Mouse (Mus musculus) MEL-GATA-1-ER (cell line): ENCODE results near the gene Cmtm7.

ENCODE experiments used
- DNase-seq: peaks from one replicate; pipeline ENCODE4 v3.0.0-alpha.2; 2012; ENCODE audit warnings: low read depth; ENCODE audit errors: extremely low read depth

The Cmtm7 gene

DNA sequence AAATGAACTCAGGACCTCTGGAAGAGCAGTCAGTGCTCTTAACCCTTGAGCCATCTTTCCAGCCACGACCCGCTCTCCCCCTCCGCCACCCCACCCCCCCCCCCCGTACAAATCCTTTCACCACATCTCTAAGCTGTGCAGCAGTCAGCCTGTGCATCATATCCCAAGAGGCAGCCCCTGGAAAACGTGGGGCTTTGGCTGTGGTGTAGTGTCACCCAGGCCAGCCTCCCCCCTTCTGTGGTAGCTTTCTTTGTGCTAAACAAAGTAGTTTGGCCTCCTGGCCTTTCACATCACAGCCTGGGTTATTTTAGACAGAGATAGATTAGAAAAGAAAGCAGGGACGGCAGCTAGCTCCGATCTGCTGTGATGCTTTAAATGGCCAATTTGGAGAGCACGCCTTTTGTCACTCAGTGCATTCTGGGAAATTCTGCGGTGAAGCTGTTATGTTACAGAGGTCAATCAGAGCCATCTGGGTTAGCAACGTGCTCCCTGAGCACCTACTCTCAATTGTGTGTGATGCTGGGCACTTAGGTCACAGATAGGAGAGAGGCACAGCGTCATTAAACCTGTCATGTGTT is 14.9 kb upstream of the Cmtm7 start:
- DNase-seq, result no peak

DNA sequence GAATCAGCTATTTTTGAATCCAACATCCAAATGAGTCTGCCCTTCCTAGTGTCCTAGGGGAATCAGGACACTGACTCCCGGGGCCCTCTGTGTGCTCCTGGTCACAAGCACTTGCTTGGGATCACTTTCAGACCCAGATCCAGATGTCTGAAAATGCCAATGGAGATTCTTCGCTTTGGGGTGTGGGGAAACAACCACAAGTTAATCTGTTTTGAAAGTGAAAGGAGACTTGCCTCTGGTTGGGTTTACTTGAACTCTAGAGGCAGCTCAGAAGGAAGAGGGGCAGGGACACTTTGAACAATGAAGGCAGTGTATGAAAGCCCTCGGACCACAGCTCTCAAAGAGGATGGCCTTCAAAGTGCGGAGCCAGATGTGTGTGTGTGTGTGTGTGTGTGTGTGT is 12.8 kb upstream of the Cmtm7 start:
- no peak for DNase-seq

DNA sequence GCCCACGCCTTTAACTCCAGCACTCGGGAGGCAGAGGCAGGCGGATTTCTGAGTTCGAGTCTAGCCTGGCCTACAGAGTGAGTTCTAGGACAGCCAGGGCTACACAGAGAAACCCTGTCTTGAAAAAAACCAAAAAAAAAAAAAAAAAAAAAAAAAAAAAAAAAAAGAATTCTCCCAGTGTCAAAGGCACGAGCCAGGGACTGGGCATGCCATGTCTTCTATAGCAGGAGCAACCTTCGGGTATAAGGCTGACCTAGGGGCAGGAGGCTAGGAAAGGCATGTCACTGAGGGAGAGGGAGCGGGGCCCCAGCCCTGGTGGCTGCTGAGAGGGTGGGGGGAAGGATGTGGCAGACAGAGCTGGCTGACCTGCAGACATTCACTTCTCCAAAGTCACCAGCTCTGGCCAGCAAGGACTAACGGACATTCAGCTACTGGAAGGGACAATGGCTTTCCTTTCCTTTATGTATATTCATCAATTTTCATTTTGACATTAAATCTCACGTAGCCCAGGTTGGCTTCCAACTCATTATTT is 12.2 kb upstream of the Cmtm7 start:
- DNase-seq, result no peak

DNA sequence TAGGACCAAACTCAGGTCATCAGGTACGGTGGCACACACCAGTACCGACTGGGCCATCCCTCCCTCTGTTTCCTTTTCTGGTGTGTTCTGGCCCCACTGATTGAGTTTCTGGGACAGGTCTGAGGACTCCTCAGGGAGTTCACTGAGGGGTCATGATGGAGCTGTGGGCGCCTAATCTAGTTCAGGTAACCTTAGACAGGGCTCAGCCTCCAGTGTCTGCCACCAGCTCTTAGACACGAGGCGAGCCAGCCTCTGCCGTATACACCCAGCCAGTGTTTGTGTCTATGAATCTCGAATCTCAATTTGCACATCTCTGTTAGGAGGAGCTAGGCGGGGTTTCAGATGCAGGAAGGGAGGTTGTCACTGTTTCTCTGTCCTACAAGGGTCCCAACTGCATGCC is 8.3 kb upstream of the Cmtm7 start:
- DNase-seq, result no peak

DNA sequence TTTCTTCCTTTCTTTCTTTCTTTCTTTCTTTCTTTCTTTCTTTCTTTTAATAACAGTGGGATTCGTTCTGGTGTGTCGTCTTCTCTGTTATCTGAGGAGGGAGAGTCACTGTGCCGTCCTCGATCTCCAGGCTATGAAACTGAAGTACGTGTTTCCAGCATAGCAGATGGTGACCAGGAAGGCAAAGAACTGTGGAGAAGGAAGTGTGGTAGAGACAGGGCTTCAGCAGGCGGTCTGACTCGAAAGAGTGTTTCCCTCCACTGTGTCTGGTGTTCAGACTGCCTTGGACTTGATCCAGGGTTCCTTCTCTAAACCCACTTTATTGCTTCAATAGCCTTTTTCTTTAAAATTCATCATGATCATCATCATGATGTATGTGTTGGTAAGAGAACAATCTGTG is 7.9 kb upstream of the Cmtm7 start:
- DNase-seq, result no peak

DNA sequence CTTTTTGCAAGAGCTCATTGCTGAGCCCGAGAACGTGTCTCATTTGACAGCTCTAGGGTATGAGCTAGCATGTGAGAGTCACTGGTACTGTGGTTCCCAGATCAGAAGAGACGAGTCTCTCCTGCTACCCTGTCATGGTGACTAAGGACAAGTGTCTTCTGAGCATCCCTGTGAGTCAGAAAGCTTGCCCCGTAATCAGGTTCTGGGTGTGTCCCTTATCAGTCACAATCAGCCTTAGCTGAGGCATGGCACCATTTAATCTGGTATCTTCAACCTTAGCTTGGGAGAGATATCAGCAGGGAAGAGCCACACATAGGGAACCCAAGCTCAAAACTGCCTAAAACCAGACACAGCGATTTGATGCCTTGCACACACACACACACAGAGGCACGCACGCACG is 7.0 kb upstream of the Cmtm7 start:
- no peak for DNase-seq

DNA sequence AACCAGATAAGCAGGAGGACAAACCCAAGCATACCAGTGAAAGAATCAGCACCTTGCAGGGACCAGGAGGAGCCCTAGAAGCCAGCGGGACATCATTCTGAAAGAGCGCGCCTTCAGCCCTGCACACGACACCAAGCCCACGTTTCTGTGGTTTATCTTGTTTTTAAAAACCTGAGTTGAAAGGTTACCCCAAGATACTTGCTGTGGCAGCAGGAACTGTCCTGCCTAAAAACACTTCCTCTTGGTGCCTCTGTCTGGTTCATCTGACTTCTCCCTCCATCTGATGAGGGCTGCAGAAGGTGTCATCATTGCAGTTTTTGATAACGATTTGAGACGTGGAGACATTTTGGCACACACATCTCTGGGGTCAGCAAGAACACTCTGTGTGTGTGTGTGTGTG is 6.1 kb upstream of the Cmtm7 start:
- DNase-seq, result peak; percentile 71

DNA sequence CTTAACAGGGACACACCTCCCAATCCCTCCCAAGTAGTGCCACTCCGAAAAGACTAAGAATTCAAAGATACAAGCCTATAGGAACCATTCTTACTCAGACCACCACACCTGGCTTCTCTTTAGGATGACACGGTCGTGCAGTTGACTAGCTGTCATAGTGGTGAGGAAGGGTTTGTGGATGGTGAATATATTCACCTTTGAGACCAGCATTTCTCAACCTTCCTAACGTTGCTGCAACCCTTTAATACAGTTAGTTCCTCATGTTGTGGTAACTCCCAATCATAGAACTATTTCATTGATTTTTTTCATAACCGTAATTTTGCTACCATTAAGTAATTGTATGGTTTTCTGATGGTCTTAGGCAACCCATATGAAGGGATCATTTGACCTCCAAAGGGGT is 5.5 kb upstream of the Cmtm7 start:
- no peak for DNase-seq

DNA sequence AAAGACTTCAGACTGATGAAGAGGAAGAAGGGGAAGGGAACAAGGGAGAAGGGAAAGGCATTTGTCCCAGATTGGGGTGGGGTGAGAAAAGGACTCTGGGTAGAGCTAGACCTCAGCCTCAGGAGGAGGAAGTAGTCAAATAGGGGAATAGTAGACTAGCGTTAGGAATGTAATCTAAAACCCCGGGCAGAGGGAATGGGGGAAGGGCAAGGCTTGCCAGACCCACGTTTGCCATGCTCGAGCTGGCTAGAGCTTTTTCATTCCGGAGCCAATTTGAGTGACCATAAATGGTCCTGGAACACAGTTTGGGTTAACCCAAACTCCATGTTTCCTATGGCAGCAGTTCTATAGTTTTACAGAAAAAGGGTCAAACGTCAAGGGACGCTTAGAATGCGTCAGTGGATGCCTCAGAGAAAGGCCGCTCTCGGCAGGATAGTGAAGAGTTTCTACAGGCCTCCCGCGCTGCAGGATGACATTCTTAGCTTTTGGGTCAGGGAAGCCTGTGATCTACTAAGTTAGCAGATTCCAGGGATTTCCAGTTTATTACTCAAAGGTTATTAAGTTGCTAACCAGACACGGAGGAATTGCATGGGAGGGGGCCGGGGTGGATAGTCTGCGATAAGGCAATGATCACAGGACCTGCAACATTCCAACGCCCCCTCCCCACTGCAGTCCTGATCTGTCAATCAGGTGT is 3.9 kb upstream of the Cmtm7 start:
- DNase-seq, result no peak

DNA sequence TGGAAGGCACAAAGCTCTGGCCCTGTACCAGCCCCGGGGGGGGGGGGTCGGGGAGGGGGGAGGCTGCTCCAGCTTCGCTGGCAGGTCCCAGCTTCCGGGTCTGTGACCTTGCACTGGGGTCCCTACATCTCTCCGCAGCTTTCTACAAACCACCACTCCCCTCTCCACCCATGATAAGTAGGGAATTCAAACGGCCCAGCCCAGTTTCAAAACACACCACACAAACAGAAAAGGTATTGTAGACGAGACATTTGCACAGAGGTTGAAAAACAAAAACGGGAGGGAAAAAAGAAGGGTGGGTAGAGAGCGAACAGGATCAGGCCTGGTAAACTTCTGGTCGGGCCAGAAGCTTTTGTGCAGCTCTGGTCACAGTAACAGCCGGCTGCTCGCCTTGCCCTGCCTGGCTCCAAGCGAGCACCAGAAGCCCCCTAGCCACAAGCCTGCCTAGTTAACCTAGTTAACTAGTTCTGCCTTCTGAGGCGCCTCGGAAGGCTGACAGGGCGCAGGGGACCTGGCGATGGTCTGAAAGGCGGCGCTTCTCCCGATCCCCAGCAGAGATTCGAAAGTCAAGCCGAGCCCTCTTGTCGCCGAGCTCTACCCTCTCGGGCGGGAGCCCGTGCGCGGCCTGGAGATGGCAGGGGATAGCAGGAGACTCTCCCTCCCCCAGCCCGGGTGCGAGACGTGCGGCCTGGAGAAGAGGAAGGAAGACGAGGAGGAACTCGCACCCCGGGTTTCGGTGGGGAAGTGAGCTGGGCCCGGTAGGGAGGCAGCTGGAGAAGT is 720 bp downstream of the Cmtm7 start:
- no peak for DNase-seq

DNA sequence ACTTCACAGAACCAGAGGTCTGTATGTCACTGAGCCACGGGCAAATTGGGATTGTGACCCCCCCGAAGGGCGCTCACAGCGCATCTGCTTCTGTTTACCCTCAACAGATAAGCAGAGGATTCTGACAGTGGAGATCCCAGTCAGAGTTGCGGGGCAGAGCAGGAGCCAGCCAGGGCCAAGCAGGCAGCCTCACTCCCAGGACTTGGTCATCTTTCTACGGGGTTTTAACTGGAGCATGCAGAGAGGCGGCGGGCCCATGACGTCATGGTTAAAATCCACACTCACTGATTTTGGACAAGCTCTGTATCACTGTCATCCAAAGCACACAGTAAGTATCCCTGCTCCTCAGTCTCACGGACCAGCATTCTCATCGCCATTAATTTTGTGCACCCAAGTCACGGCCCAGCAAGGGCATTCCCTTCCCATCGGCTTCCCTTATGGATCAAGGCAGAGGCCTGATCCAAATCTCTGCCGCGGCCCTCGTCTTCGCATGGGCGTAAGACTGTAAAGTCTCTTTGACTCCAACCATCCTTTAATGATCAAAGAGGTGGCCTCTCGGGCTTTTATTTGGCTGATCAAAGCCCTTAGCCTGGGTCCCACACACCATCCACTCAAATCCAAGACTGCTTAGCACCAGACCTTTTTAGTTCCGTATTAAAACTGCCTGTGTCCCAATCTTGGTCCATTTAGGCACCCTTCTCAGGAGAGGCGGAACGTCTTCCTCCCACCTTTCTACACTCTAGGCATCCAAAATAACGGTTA is 1.5 kb downstream of the Cmtm7 start:
- DNase-seq, result no peak

DNA sequence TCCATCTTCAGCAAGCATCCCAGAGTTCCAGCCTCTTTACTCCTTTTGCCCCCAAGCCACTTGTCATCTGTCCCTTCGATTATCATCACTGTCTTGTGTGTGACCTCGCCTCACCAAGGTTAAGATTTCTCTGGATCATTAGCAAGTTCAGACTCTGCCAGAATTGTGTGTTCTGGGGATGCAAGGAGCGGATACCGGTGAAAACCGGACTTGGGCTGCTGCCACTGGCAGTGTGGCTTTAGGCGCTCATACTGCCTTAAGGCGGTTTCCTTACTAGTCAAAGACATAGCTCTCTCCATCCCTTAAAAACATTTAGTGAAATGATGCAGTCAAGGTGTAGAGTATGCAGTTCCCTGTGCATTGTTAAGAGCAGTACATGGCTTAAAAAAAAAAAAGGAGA is 2.8 kb downstream of the Cmtm7 start:
- DNase-seq, result no peak

DNA sequence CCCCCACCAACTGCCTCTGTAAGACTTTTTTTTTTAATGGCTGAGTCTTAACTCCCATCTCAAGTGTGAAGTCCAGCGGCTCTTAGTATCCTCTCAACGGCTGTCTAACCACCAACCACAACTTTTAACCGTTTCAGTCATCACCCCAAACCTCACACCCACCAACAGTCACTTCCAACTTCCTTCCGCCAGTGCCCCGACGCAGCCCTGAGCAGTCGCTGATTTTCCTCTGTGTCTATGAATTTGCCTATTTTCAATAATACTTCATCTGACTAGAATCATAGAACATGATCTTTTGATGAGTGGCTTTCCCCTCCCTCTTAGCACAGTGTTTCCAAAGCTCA is 3.6 kb downstream of the Cmtm7 start:
- DNase-seq, result no peak

DNA sequence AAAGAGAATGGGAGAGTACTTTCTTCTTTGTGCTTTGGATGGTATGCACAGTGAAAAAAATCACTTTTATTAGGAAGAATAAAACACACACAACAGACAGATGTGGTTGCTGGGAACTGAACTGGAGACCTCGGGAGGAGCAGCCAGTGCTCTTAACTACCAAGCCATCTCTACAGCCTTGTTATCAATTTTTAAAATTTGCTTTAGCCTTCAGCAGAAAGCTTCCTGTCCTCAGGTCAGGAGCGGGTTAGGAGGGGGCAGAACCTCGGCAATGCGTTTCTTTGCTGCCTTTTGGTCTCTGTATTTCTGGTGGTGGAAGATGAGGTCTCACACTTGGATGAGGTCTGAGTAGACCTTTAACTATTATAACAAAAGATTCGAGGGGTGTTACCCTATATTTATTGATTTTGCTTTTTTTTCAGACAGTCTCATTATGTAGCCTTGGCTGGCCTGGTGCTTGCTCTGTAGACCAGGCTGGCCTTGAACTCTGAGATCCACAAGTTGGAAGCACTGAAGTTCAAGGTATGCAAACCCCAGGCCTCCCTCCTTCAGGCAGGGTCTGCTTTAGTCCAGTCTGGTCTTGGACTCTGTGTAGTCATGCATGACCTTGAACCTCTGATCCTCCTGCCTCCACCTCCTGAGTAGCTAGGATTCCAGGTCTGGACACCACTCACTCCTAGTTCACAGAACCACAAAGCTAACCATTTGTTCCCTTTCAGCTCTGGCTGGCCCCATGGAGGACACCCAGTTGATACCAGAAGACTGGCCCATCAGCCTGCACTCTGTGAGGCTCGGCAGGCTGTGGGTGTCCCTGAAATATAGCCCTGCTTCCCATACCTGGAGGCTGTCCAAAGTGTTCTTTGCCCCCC is 4.2 kb downstream of the Cmtm7 start:
- DNase-seq, result no peak

DNA sequence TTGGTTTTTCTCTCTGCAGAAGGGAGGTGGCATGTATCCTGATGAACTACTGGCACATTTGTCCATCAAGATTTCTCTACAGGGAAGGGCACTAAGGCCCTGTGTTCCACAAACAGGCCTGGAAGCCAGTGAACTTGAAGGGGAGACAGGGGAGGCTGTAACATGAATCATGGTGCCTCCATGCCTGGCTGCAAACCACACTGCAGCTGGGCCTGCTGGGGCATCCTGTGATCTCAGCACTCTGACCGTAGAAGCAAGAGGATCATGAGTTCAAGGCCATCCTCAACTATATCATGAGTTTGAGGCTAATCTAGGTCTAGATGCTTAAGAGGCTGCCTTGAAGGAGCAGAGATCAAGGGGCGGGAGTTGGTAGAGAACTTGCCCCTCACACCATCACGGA is 5.3 kb downstream of the Cmtm7 start:
- DNase-seq, result no peak

DNA sequence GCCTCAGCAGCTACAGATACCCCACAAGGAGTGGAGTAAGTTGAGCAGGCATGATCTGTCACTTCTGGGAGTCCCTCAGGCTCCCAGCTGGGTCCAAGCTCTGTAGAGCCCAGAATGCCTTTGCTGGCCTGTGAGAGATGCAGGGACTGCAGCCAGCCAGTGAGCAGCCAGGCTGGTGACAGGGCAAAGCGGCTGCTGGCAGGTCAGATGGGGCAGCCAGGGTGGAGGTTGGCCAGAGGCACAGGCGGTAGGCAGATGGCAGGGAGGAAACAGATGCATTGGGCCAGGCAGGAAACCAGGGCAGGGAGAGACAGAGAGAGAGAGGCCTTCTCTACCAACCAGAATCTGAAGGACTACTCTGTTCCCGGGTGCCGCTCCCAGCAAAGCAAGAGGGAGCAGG is 6.4 kb downstream of the Cmtm7 start:
- DNase-seq, result no peak

DNA sequence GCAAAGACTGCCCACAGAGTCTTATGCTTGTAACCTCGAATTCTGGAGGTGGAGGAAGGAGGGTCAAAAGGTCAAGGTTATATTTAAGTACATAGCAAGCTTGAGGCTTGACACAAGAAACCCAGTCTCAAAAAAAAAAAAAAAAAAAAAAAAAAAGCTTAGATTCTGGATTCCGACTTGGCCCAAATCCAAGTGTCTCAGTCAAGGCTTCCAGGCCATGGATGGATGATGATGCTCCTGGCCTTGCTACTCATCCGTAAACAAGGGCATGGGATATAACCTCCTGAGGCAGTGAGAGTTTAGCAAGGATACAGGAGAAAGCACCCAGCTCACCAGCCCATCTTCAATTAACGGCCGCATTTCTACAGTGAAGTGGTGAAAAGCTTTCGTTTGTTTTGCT is 7.0 kb downstream of the Cmtm7 start:
- DNase-seq, result no peak

DNA sequence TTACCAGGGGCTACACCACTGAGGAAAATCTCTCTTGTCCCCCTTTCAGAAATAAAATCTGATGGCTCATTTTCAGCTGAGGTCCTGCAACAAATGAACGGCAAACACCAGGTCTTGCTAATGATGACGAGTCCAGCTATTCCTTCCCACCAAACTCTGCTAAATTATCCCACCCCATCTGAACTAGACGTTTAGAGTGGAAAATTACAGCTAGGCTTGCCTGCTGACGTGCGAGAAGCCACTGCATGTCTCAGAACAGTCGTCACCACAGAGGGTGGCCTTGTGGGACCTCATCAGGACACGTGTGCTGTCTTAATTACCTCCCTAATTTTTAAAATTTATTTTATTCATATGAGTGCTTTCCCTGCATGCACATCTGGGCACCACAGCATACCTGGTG is 10.1 kb downstream of the Cmtm7 start:
- no peak for DNase-seq

DNA sequence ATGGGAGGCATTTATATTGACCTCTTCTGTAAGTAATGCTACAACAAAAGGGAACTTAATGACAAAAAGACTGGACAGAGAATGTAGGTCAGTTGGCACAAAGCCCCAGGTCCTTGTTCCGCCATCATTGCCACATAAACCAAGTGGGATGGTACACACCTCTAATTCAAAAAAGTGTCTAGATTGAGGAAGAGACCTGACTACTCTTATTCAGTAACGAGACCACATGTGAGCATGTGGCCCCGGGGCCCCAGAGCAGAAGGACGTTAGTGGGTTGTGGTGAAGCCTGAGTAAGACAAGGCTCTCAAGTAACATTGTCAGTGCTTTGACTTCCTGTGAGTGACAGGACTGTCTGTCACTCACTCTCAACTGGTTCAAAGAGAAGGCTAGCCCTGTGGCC is 11.4 kb downstream of the Cmtm7 start:
- no peak for DNase-seq

DNA sequence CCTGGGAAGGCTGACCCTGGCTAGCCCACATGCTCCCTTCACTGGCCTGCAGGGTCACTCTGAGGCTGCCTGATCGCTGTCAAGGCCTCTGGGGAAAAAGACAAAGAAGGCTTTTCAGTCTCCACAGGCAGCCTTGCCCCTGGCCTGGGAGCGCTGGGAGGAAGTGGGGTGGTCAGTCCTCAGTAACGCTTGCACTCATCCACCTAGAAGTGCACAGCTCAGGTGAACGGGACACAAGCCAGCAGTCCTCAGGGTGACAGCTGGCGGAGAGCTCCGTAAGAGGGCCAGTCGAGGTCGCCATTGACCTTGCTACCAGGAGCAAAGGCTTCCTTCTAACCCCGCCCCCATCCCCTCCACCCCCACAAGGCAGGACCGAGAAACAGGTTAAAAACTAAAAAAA is 13.6 kb downstream of the Cmtm7 start:
- no peak for DNase-seq

DNA sequence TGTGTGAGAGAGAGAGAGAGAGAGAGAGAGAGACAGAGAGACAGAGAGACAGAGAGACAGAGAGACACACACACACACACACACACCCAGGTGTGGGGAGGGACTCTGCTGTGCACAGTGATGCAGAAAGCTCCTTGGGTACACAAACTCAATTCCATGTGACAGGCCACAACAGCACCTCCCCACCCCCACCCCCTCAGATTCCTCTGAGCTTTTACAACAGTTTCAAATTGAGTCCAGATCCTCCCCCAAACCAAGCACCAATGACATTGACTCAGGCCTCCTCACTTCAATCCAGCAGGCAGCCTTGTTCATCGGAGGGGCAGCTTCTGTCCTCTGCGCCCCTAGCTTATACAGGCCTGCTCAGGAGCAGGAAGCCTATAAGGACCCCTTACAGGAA is 14.1 kb downstream of the Cmtm7 start:
- DNase-seq, result no peak
